Mouse (Mus musculus): ENCODE data around the gene Spata1.

Spata1 gene

GRCm38 (mm10) chr3:146419992-146420537 is 79.5 kb downstream of the Spata1 start:
- DNase-seq (ENCODE audit: low spot score in 2 of 2) = no peak

- DNase-seq (ENCODE audit: low spot score in 2 of 2) = no peak
Measured at GRCm38 (mm10) chr3:146419534-146419933, 80.0 kb downstream of the Spata1 start.

DNA sequence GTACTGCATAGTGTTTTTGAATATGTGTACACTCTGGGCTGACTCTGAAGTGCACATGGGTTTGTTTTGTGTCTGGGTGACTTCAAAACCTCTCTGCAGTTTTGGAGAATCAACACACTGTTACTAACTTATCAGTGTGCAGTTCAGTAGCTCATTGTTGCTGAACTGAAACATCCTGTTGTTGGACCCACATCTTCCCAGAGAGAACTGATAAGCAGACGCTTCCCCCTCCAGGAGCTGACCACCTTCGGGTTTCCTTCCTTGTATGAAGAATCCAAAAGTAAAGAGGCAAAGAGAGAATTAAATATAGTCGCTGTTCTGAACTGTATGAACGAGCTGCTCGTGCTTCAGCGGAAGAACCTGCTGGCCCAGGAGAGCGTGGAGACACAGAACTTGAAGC is 80.7 kb downstream of the Spata1 start:
- no peak for DNase-seq (ENCODE audit: low spot score in 2 of 2)

GRCm38 (mm10) chr3:146417873-146418272 is 81.7 kb downstream of the Spata1 start:
- DNase-seq (ENCODE audit: low spot score in 2 of 2) = no peak

DNA sequence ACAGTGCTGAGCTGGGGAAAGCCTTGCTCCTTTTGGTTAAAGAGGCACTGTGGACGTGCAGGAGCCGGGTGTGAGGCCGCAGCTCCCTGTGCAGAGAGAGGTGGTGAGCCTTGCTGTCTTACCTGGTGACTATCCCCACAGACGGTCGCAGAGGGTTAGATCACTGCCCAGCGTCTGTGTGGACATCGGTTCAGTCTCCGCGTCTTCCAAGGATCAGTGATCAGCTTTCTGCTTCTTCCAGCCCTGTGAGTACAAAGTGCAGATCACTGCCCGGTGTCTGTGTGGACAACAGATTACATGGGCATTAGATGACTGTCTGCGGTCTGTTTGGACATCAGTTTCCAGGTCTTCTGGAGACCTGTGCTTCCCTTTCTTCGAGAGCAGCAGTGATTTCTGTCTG is 85.0 kb downstream of the Spata1 start:
- DNase-seq (ENCODE audit: low spot score in 2 of 2) = no peak

- DNase-seq (ENCODE audit: low spot score in 2 of 2) = no peak
Measured at GRCm38 (mm10) chr3:146413992-146414391, 85.6 kb downstream of the Spata1 start.

GRCm38 (mm10) chr3:146413016-146413415 is 86.5 kb downstream of the Spata1 start:
- DNase-seq (ENCODE audit: low spot score in 2 of 2) = no peak

DNA sequence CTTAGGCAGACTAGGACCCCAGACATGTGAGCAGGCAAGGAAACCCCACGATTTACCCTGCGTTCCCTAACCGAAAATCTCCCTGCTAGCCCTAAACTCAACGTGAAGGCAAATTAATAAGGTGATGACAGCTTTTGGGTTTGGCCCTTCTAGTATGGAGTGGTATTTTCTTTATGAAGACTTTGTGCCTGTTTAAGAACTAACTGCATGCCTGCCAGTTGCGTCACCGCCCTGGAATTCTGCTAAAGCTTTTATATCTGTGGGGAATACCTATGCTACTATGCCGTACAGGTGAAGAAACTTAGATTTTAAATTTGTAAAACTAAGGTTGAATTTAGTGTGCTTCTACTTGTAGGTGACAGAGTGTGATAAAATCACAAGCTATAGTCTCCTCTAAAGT is 87.1 kb downstream of the Spata1 start:
- DNase-seq (ENCODE audit: low spot score in 2 of 2) = no peak

DNA sequence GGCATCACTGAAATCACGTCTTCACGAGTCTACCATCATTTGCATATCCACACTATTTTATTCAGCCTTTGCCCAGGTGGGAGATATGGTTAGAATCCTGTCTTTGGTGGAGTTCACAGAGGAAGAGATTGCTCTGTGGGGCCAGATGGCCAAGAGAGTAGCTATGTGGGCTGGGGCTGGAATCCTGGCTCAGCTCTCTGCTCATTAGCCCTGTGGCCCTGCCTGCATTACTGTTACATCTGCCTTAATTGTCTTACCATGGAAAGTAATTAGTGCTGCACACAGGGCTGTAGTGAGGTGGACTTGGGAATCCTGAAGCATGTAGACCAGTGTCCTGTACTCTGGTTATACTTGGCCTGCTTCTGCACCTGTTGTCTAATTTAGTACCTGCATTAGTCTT is 87.5 kb downstream of the Spata1 start:
- DNase-seq (ENCODE audit: low spot score in 2 of 2) = no peak

- DNase-seq (ENCODE audit: low spot score in 2 of 2) = no peak
Measured at GRCm38 (mm10) chr3:146410114-146410513, 89.4 kb downstream of the Spata1 start.
